Mouse (Mus musculus) heart, adult 2 months (tissue): ENCODE measurements at regions not wholly inside any gene's neighbourhood (a gene's known extent, or its start where the extent isn't known, plus 50 kb on each side); places are given as distances from the start of the nearest gene placed in this dataset.

Experiments used
- CTCF ChIP-seq: fragments of 200-600 bp; IDR thresholded peaks from 2 replicates; pipeline ENCODE4 v1.8.1; 2022; ENCODE audit warnings: antibody characterized with exemption, mild to moderate bottlenecking, moderate library complexity
- EP300 ChIP-seq: fragments of 200-500 bp; IDR thresholded peaks from 2 replicates; pipeline ENCODE4 v1.6.1; 2011; ENCODE audit warnings: low read depth, low read length, control low read depth; ENCODE audit not compliant: insufficient read depth
- POLR2A ChIP-seq: fragments of 200-500 bp; IDR thresholded peaks from 2 replicates; pipeline ENCODE4 v1.6.1; 2011; ENCODE audit warnings: mild to moderate bottlenecking, low read depth, low read length, control low read depth; ENCODE audit not compliant: insufficient read depth

- TF ChIP-seq POLR2A, result no peak
- peak; percentile 23; the same call in 1 of the 2 replicates for TF ChIP-seq CTCF
- TF ChIP-seq EP300, result no peak
These were observed 163.1 kb downstream of the Matn1 start for GRCm38 (mm10) chr4:131107127-131107857.
